Mouse (Mus musculus): Measurements from ENCODE around the gene Uap1l1. TPM values are rescaled to one million over a fixed set of nuclear protein-coding genes. Genes with fewer than 3 reads are reported as not detected.

Uap1l1 gene
- polyA plus RNA-seq, 1 experiment from 2014 or later, result 17.8 TPM

DNA sequence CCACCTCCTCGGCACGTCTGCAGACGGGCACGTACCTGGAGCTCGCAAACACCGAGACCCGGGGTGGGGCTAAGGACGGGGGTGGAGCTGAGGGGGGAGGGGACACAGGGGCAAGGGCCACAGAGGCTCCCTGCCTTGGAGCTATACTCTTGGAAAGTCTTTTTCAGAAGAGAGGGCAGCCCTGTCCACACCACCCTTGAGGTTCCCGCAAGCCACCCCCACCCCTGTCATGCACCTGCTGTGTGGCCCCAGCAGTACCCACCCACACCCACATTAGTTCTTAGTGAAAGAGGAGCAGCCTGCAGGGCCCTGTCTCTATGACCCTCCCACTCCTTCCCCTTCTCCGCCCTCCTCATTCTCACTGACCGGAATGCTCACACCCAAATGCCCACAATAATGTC, 54.0 kb downstream of the Uap1l1 start:
- Histone ChIP-seq H3K9ac (ENCODE audit: low read depth, low read length) (no peak overlapping the region), H3K4me3 (ENCODE audit: low read depth, low read length) (no peak overlapping the region), H3K27me3 (replicated peaks; ENCODE audit: control insufficient read depth, insufficient read depth, low read length) (peaks cover 73% of the 10 kb centered on the region), H3K4me2 (no peak overlapping the region), H3K36me3 (ENCODE audit: control insufficient read depth, insufficient read depth, low read length) (no peaks in the 10 kb centered on the region), H3K9me3 (ENCODE audit: control insufficient read depth, low read length) (no peaks in the 10 kb centered on the region), H3K4me1 (replicated peaks; ENCODE audit: control insufficient read depth, insufficient read depth, low read length) (no peaks in the 10 kb centered on the region), H3K27ac (ENCODE audit: low read depth, low read length) (no peak overlapping the region)
- 4% methylated on average over 11 of the region's 11 CpGs for WGBS
- ATAC-seq (replicated peaks; ENCODE audit: low FRiP score) (no peak), DNase-seq (ENCODE audit: low spot score) (no peak)

DNA sequence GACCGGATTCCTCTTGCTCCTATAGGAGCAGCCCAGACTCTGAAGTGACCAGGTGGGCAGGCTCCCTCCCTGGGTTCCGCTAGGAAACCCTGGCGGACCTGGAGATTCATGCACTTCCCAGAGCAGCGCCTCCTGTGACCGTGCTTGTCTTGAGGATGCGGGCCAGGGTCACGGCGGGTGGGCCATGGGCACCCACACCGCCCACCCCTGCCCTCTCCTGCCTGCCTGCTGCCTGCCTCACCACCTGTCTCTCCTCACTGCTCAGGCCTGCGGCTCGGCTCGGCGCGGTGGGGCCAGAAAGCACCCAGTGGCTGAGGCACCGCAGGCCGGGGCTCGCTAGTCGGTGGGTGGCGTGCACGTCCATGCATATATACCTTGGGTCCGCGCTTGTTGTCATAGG, 54.5 kb downstream of the Uap1l1 start:
- ATAC-seq (replicated peaks; ENCODE audit: low FRiP score), result no peak
- no peak overlapping the region for H3K4me3 ChIP-seq (ENCODE audit: low read depth, low read length)
- no peaks in the 10 kb centered on the region for H3K36me3 ChIP-seq (ENCODE audit: control insufficient read depth, insufficient read depth, low read length)
- DNase-seq (ENCODE audit: low spot score), result no peak
- no peak overlapping the region for H3K27ac ChIP-seq (ENCODE audit: low read depth, low read length)
- WGBS, result 4% methylated on average over 22 of the region's 22 CpGs
- H3K9ac ChIP-seq (ENCODE audit: low read depth, low read length), result no peak overlapping the region
- no peaks in the 10 kb centered on the region for H3K9me3 ChIP-seq (ENCODE audit: control insufficient read depth, low read length)
- no peaks in the 10 kb centered on the region for H3K4me1 ChIP-seq (replicated peaks; ENCODE audit: control insufficient read depth, insufficient read depth, low read length)
- peaks cover 73% of the 10 kb centered on the region for H3K27me3 ChIP-seq (replicated peaks; ENCODE audit: control insufficient read depth, insufficient read depth, low read length)
- H3K4me2 ChIP-seq, result no peak overlapping the region

DNA sequence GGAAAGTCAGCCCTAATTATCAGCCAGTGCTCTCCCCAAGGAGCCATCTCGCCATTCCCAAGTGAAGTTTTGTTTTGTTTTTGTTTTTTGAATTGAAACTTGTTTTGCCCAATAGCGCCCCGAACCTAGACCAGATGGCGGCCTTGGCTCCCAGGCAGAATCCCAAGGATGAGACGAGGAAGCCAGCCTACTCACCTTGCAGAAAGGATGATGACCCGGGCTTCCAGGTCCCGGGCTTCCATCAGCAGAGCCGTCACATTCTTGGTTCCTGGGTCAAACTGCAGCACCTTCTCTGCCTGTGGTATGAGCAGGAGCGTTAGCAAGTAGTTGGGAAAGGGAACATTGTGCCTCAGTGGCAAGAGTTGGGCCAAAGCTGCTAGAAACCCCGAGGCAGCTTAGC, 55.3 kb downstream of the Uap1l1 start:
- Histone ChIP-seq H3K36me3 (ENCODE audit: control insufficient read depth, insufficient read depth, low read length) (no peaks in the 10 kb centered on the region), H3K27me3 (replicated peaks; ENCODE audit: control insufficient read depth, insufficient read depth, low read length) (peaks cover 81% of the 10 kb centered on the region), H3K9me3 (ENCODE audit: control insufficient read depth, low read length) (no peaks in the 10 kb centered on the region), H3K27ac (ENCODE audit: low read depth, low read length) (no peak overlapping the region), H3K9ac (ENCODE audit: low read depth, low read length) (no peak overlapping the region), H3K4me2 (no peak overlapping the region), H3K4me1 (replicated peaks; ENCODE audit: control insufficient read depth, insufficient read depth, low read length) (no peaks in the 10 kb centered on the region), H3K4me3 (ENCODE audit: low read depth, low read length) (no peak overlapping the region)
- DNase-seq (ENCODE audit: low spot score) (no peak), ATAC-seq (replicated peaks; ENCODE audit: low FRiP score) (no peak)
- WGBS, result 49% methylated on average over 10 of the region's 10 CpGs

Other genes with a start within 250 kb of the Uap1l1 start
- 6.5 and 7.6 TPM in 2 replicates for gene Nrarp, start 184.9 kb downstream of the Uap1l1 start, polyA plus RNA-seq (2014; fragmentation: Nextera tagmentation; extraction: Ambion mirVana)
- gene Tor4a, start 168.8 kb downstream of the Uap1l1 start, polyA plus RNA-seq (2014; fragmentation: Nextera tagmentation; extraction: Ambion mirVana), result 12.1 and 13.1 TPM in 2 replicates
- gene Nelfb, start 154.2 kb downstream of the Uap1l1 start, polyA plus RNA-seq (2014; fragmentation: Nextera tagmentation; extraction: Ambion mirVana), result 85.3 and 86.3 TPM in 2 replicates
- 0.29 TPM in 1 of 2 replicates, not detected in the other for gene Stpg3, start 151.0 kb downstream of the Uap1l1 start, polyA plus RNA-seq (2014; fragmentation: Nextera tagmentation; extraction: Ambion mirVana)
- gene Fam166a, start 146.9 kb downstream of the Uap1l1 start, polyA plus RNA-seq (2014; fragmentation: Nextera tagmentation; extraction: Ambion mirVana), result 0.45 TPM in 2 replicates
- 823 and 870 TPM in 2 replicates for gene Tubb4b, start 141.0 kb downstream of the Uap1l1 start, polyA plus RNA-seq (2014; fragmentation: Nextera tagmentation; extraction: Ambion mirVana)
- gene Slc34a3, start 131.3 kb downstream of the Uap1l1 start, polyA plus RNA-seq (2014; fragmentation: Nextera tagmentation; extraction: Ambion mirVana), result 0.07 TPM in 1 of 2 replicates, not detected in the other
- gene Rnf224, start 128.9 kb downstream of the Uap1l1 start, polyA plus RNA-seq (2014; fragmentation: Nextera tagmentation; extraction: Ambion mirVana), result 0.10 and 0.21 TPM in 2 replicates
- 7.7 and 8.1 TPM in 2 replicates for gene Rnf208, start 123.4 kb downstream of the Uap1l1 start, polyA plus RNA-seq (2014; fragmentation: Nextera tagmentation; extraction: Ambion mirVana)
- not detected in 2 replicates for gene Cysrt1, start 123.2 kb downstream of the Uap1l1 start, polyA plus RNA-seq (2014; fragmentation: Nextera tagmentation; extraction: Ambion mirVana)
- 6.3 and 6.8 TPM in 2 replicates for gene AL732309.1, start 118.8 kb downstream of the Uap1l1 start, polyA plus RNA-seq (2014; fragmentation: Nextera tagmentation; extraction: Ambion mirVana)
- gene Tmem203, start 110.2 kb downstream of the Uap1l1 start, polyA plus RNA-seq (2014; fragmentation: Nextera tagmentation; extraction: Ambion mirVana), result 14.4 and 15.2 TPM in 2 replicates
- gene Tprn, start 103.1 kb downstream of the Uap1l1 start, polyA plus RNA-seq (2014; fragmentation: Nextera tagmentation; extraction: Ambion mirVana), result 9.6 and 10.3 TPM in 2 replicates
- 233 and 237 TPM in 2 replicates for gene Ssna1, start 93.2 kb downstream of the Uap1l1 start, polyA plus RNA-seq (2014; fragmentation: Nextera tagmentation; extraction: Ambion mirVana)
- 74.7 and 77.6 TPM in 2 replicates for gene Anapc2, start 93.2 kb downstream of the Uap1l1 start, polyA plus RNA-seq (2014; fragmentation: Nextera tagmentation; extraction: Ambion mirVana)
- gene Tmem210, start 77.5 kb downstream of the Uap1l1 start, polyA plus RNA-seq (2014; fragmentation: Nextera tagmentation; extraction: Ambion mirVana), result not detected in 2 replicates
- not detected in 2 replicates for gene Lrrc26, start 75.8 kb downstream of the Uap1l1 start, polyA plus RNA-seq (2014; fragmentation: Nextera tagmentation; extraction: Ambion mirVana)
- gene Grin1, start 46.5 kb downstream of the Uap1l1 start, polyA plus RNA-seq (2014; fragmentation: Nextera tagmentation; extraction: Ambion mirVana), result 1.0 and 1.6 TPM in 2 replicates
- gene Man1b1, start 33.3 kb downstream of the Uap1l1 start, polyA plus RNA-seq (2014; fragmentation: Nextera tagmentation; extraction: Ambion mirVana), result 48.3 and 62.9 TPM in 2 replicates
- 17.4 and 18.3 TPM in 2 replicates for gene Dpp7, start 9.3 kb downstream of the Uap1l1 start, polyA plus RNA-seq (2014; fragmentation: Nextera tagmentation; extraction: Ambion mirVana)
- 45.3 and 51.0 TPM in 2 replicates for gene Sapcd2, start 6.6 kb upstream of the Uap1l1 start, polyA plus RNA-seq (2014; fragmentation: Nextera tagmentation; extraction: Ambion mirVana)
- gene Entpd2, start 30.2 kb upstream of the Uap1l1 start, polyA plus RNA-seq (2014; fragmentation: Nextera tagmentation; extraction: Ambion mirVana), result 0.25 and 0.45 TPM in 2 replicates
- 7.0 and 8.1 TPM in 2 replicates for gene Npdc1, start 33.7 kb upstream of the Uap1l1 start, polyA plus RNA-seq (2014; fragmentation: Nextera tagmentation; extraction: Ambion mirVana)
- 0.09 TPM in 1 of 2 replicates, not detected in the other for gene Fut7, start 57.6 kb upstream of the Uap1l1 start, polyA plus RNA-seq (2014; fragmentation: Nextera tagmentation; extraction: Ambion mirVana)
- 3.9 and 4.5 TPM in 2 replicates for gene Abca2, start 63.0 kb upstream of the Uap1l1 start, polyA plus RNA-seq (2014; fragmentation: Nextera tagmentation; extraction: Ambion mirVana)
- 0.21 TPM in 1 of 2 replicates, not detected in the other for gene Clic3, start 91.2 kb upstream of the Uap1l1 start, polyA plus RNA-seq (2014; fragmentation: Nextera tagmentation; extraction: Ambion mirVana)
- gene Paxx, start 95.4 kb upstream of the Uap1l1 start, polyA plus RNA-seq (2014; fragmentation: Nextera tagmentation; extraction: Ambion mirVana), result 9.2 and 14.3 TPM in 2 replicates
- gene Ptgds, start 104.4 kb upstream of the Uap1l1 start, polyA plus RNA-seq (2014; fragmentation: Nextera tagmentation; extraction: Ambion mirVana), result not detected in 2 replicates
- gene Lcn12, start 128.2 kb upstream of the Uap1l1 start, polyA plus RNA-seq (2014; fragmentation: Nextera tagmentation; extraction: Ambion mirVana), result not detected in 2 replicates
- 63.3 and 63.6 TPM in 2 replicates for gene Fbxw5, start 135.1 kb upstream of the Uap1l1 start, polyA plus RNA-seq (2014; fragmentation: Nextera tagmentation; extraction: Ambion mirVana)
- gene C8g, start 136.0 kb upstream of the Uap1l1 start, polyA plus RNA-seq (2014; fragmentation: Nextera tagmentation; extraction: Ambion mirVana), result 14.9 and 16.8 TPM in 2 replicates
- 28.0 and 31.0 TPM in 2 replicates for gene Traf2, start 181.3 kb upstream of the Uap1l1 start, polyA plus RNA-seq (2014; fragmentation: Nextera tagmentation; extraction: Ambion mirVana)
- 367 and 380 TPM in 2 replicates for gene Edf1, start 192.2 kb upstream of the Uap1l1 start, polyA plus RNA-seq (2014; fragmentation: Nextera tagmentation; extraction: Ambion mirVana)
- gene Mamdc4, start 209.2 kb upstream of the Uap1l1 start, polyA plus RNA-seq (2014; fragmentation: Nextera tagmentation; extraction: Ambion mirVana), result 1.3 and 1.8 TPM in 2 replicates
- 112 and 116 TPM in 2 replicates for gene Phpt1, start 209.5 kb upstream of the Uap1l1 start, polyA plus RNA-seq (2014; fragmentation: Nextera tagmentation; extraction: Ambion mirVana)
- gene Ajm1, start 216.1 kb upstream of the Uap1l1 start, polyA plus RNA-seq (2014; fragmentation: Nextera tagmentation; extraction: Ambion mirVana), result 0.21 TPM in 1 of 2 replicates, not detected in the other
- 59.3 and 67.7 TPM in 2 replicates for gene Rabl6, start 242.8 kb upstream of the Uap1l1 start, polyA plus RNA-seq (2014; fragmentation: Nextera tagmentation; extraction: Ambion mirVana)